Mouse (Mus musculus) myocyte (in vitro differentiated cells): ENCODE results near the gene Traf6. TPM values are rescaled to one million over a fixed set of nuclear protein-coding genes. Genes with fewer than 3 reads are reported as not detected.

Source experiments
- H3K27me3 ChIP-seq: one replicate; pipeline ENCODE4 v1.6.1; 2011; ENCODE audit not compliant: control insufficient read depth, insufficient read depth, insufficient read length
- H3K36me3 ChIP-seq: one replicate; pipeline ENCODE4 v1.6.1; 2011; ENCODE audit not compliant: control insufficient read depth, insufficient read depth
- H3K4me2 ChIP-seq: one replicate; pipeline ENCODE4 v1.6.1; 2011; ENCODE audit warnings: low read depth, control low read depth
- H3K4me3 ChIP-seq: one replicate; pipeline ENCODE4 v1.5.1; 2011; ENCODE audit warnings: mild to moderate bottlenecking, control low read depth, moderate library complexity
- H3K79me2 ChIP-seq: one replicate; pipeline ENCODE4 v1.6.1; 2011; ENCODE audit not compliant: control insufficient read depth, insufficient read depth
- H3ac ChIP-seq: one replicate; pipeline ENCODE4 v1.6.1; 2011; ENCODE audit not compliant: control insufficient read depth, insufficient read length
- CEBPB ChIP-seq: IDR thresholded peaks from 2 replicates; pipeline ENCODE4 v1.6.1; 2011; ENCODE audit warnings: mild to moderate bottlenecking, moderate library complexity; ENCODE audit not compliant: poor library complexity, insufficient read depth, severe bottlenecking
- E2F4 ChIP-seq: IDR thresholded peaks from one replicate; pipeline ENCODE4 v1.6.1; 2011; ENCODE audit warnings: mild to moderate bottlenecking, control low read depth, moderate library complexity; ENCODE audit not compliant: insufficient read depth
- MAX ChIP-seq: IDR thresholded peaks from one replicate; pipeline ENCODE4 v1.6.1; 2011; ENCODE audit warnings: low read depth, mild to moderate bottlenecking, control low read depth
- MYOD1 ChIP-seq, 3 experiments: IDR thresholded peaks; one replicate each; pipeline ENCODE4 v1.6.1; 2011; ENCODE audit warnings: control low read depth in 2 of 3, low read depth in 2 of 3, mild to moderate bottlenecking in 2 of 3, moderate library complexity in 1 of 3; ENCODE audit not compliant: insufficient read length in 2 of 3, control insufficient read depth in 1 of 3
- MYOG ChIP-seq, 3 experiments: IDR thresholded peaks; one replicate each; pipeline ENCODE4 v1.6.1; 2011; ENCODE audit warnings: control low read depth in 2 of 3, low read depth in 2 of 3, mild to moderate bottlenecking in 2 of 3; ENCODE audit not compliant: insufficient read length in 2 of 3, control insufficient read depth in 1 of 3, insufficient read depth in 1 of 3
- POLR2A ChIP-seq: IDR thresholded peaks from one replicate; pipeline ENCODE4 v1.6.1; 2011; ENCODE audit warnings: low read depth, mild to moderate bottlenecking, control low read depth, moderate library complexity; ENCODE audit not compliant: insufficient read length
- POLR2AphosphoS2 ChIP-seq: IDR thresholded peaks from one replicate; pipeline ENCODE4 v1.6.1; 2011; ENCODE audit warnings: low read depth, control low read depth; ENCODE audit not compliant: insufficient read length
- REST ChIP-seq: IDR thresholded peaks from one replicate; pipeline ENCODE4 v1.6.1; 2011; ENCODE audit warnings: mild to moderate bottlenecking, control low read depth, moderate library complexity; ENCODE audit not compliant: insufficient read depth, insufficient read length
- SRF ChIP-seq: IDR thresholded peaks from one replicate; pipeline ENCODE4 v1.6.1; 2011; ENCODE audit warnings: low read depth; ENCODE audit not compliant: control insufficient read depth, insufficient read length
- TCF12 ChIP-seq: IDR thresholded peaks from one replicate; pipeline ENCODE4 v1.6.1; 2011; ENCODE audit warnings: mild to moderate bottlenecking, control low read depth; ENCODE audit not compliant: poor library complexity, insufficient read depth, severe bottlenecking
- TCF3 ChIP-seq: IDR thresholded peaks from one replicate; pipeline ENCODE4 v1.6.1; 2011; ENCODE audit warnings: low read depth, control low read depth; ENCODE audit not compliant: insufficient read length
- USF1 ChIP-seq: IDR thresholded peaks from one replicate; pipeline ENCODE4 v1.6.1; 2011; ENCODE audit warnings: low read depth, mild to moderate bottlenecking, control low read depth, moderate library complexity
- polyA plus RNA-seq: library from polyadenylated mRNA; unstranded; fragments of >200 nt; fragmentation: generic; extraction: Trizol; gene quantifications from one replicate; pipeline ENCODE4 v1.2.1, GENCODE M21; 2012; ENCODE audit warnings: missing spikeins

Traf6 gene
- polyA plus RNA-seq, 1 experiment = 5.4 TPM

DNA sequence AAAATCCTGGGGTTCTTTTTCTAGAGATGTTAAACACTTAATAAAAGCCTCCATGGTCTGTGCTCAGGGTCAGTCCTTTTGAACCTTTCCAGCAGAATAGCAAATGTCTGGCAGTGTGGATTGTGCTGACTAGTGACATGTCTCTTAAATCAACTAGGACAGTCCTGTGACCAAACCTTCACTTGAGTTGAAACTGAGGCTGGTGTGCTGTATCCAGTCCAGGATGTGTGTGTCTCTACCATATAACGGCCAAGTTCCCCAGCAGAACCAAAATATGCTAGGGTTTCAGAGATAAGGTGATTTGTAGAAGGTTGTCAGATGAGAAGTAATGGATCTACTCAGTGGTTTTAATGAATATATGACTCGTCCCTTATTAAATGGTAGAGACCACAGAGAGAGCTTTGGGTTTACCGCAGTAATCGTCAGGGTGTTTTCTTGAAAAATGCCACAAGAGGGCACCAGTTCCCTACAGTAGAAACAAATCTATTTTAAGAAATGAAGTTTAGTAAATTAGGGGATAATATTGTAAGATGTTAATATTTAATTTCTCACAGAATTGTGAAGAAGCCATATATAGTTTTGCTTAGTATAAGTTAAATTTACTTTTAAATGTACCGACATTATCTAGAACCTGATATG, 15.5 kb downstream of the Traf6 start:
- Histone ChIP-seq H3ac (no peak overlapping the region), H3K4me3 (no peak overlapping the region), H3K79me2 (no peaks in the 10 kb centered on the region), H3K27me3 (no peaks in the 10 kb centered on the region), H3K36me3 (peaks cover 22% of the 10 kb centered on the region), H3K4me2 (no peak overlapping the region)
- TF ChIP-seq E2F4 (no peak), TCF12 (no peak), POLR2A (no peak), MYOD1 (IDR thresholded peaks at IDR 0.05; ENCODE audit: control insufficient read depth in 1 of 3, insufficient read length in 2 of 3, low read depth in 2 of 3) (no peak), SRF (no peak), MYOG (IDR thresholded peaks at IDR 0.05; ENCODE audit: control insufficient read depth in 1 of 3, insufficient read depth in 1 of 3, insufficient read length in 2 of 3, low read depth in 2 of 3) (no peak), TCF3 (no peak), USF1 (no peak), MAX (no peak), POLR2AphosphoS2 (no peak), REST (no peak), CEBPB (no peak)

DNA sequence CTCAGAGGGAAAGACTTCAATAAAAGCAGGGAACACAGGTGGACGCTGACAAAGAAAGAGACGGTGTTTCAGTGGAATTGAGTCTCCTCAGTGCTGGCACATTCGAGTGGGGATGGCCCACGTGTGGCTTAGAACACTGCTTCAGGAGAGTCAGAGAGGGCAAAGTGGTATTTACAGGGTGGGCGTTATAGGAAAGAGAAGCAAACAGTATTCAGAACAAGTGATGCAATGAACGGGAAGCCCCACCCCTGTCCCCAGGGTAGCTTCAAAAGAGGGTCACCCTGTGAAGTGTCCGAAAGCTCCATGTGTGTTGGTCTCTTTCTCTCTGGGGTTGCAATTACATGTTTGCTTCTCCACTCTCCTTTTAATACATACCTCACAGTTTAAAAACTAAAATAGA, 17.4 kb downstream of the Traf6 start:
- TF ChIP-seq TCF12 = no peak
- Histone ChIP-seq H3K27me3 (no peaks in the 10 kb centered on the region), H3K36me3 (peaks cover 22% of the 10 kb centered on the region), H3K4me2 (no peak overlapping the region), H3ac (no peak overlapping the region), H3K4me3 (no peak overlapping the region), H3K79me2 (no peaks in the 10 kb centered on the region)

DNA sequence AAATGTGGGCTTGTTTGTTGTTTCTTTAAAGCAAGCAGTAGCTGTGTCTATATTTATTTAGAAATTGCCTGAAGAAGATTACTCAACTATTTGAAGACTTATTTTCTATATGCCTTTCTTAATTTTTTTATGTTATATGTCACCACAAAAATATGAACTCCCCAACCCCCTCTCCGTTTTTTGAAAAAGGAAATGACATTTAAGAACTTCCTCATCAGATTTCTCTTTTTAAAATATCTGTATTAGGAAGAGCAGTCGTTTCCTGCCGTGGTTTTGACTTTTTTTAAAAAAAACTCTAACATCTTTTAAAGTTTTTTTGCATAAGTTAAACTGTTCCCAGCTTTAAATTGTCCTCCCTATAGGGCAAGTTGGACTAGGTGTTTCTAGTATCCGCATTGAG, 21.1 kb downstream of the Traf6 start:
- no peak overlapping the region for H3K4me2 ChIP-seq
- H3K27me3 ChIP-seq = no peaks in the 10 kb centered on the region
- no peak overlapping the region for H3ac ChIP-seq
- TF ChIP-seq TCF12 (no peak), MYOG (IDR thresholded peaks at IDR 0.05; ENCODE audit: control insufficient read depth in 1 of 3, insufficient read depth in 1 of 3, insufficient read length in 2 of 3, low read depth in 2 of 3) (no peak), REST (no peak), MAX (no peak), MYOD1 (IDR thresholded peaks at IDR 0.05; ENCODE audit: control insufficient read depth in 1 of 3, insufficient read length in 2 of 3, low read depth in 2 of 3) (no peak), CEBPB (no peak), POLR2AphosphoS2 (no peak), SRF (no peak), E2F4 (no peak)
- no peak overlapping the region for H3K4me3 ChIP-seq
- H3K79me2 ChIP-seq = no peaks in the 10 kb centered on the region
- peaks cover 12% of the 10 kb centered on the region for H3K36me3 ChIP-seq

DNA sequence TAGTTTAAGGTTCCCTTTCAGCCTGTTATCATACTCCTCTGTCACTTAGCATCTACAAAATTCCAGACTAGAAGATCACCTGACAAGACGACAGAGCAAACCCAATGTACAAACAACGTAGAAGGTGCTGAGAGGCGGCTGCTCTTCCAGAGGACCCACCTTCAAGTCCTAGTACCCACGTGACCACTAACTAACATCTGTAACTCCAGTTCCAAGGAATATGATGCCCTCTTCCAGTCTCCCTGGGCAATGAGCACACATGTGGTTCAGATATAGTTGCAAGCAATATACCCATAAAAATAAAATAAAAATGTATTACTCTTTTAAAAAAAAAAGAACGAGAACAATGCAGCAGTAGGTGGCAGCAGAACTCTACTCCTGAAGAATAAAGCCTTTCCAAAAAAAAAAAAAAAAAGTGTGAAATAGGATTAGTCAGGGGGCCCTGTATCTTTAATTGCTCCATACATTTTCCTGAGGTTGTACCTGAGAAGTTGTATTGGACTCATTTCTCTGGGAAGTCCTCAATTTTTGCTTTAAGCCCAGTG, 27.8 kb downstream of the Traf6 start:
- Histone ChIP-seq H3K4me3 (no peak overlapping the region), H3K36me3 (no peaks in the 10 kb centered on the region), H3K27me3 (peaks cover 9% of the 10 kb centered on the region), H3K4me2 (no peak overlapping the region), H3K79me2 (no peaks in the 10 kb centered on the region), H3ac (no peak overlapping the region)
- TF ChIP-seq USF1 (no peak), REST (no peak), POLR2A (no peak), MYOG (IDR thresholded peaks at IDR 0.05; ENCODE audit: control insufficient read depth in 1 of 3, insufficient read depth in 1 of 3, insufficient read length in 2 of 3, low read depth in 2 of 3) (no peak), TCF12 (no peak), CEBPB (no peak), POLR2AphosphoS2 (no peak), SRF (no peak), MYOD1 (IDR thresholded peaks at IDR 0.05; ENCODE audit: control insufficient read depth in 1 of 3, insufficient read length in 2 of 3, low read depth in 2 of 3) (no peak), TCF3 (no peak), MAX (no peak), E2F4 (no peak)

DNA sequence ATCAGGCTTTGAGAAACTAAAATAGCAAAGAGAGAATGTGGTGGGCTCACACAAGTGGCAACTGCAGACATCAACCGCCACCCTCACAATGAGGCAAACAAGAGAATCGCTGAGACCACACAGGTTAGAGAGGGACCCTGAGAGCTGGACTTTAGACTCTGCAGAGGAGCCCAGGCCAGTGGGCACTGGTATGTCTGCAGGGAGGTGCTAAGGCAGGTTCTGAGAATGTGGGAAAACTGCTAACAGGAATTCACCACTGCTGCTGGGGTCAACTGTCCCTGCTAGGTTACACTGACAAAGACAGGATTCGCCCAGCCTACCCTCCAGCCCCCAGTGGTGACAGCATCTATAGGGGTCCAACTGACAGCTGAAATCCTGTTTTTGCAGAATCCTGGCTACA, 33.4 kb downstream of the Traf6 start:
- no peak overlapping the region for H3K4me3 ChIP-seq
- H3K79me2 ChIP-seq = no peaks in the 10 kb centered on the region
- no peaks in the 10 kb centered on the region for H3K36me3 ChIP-seq
- H3K27me3 ChIP-seq = peaks cover 4% of the 10 kb centered on the region
- H3K4me2 ChIP-seq = no peak overlapping the region
- no peak for TF ChIP-seq USF1
- no peak for TF ChIP-seq POLR2AphosphoS2
- no peak for TF ChIP-seq POLR2A
- no peak for TF ChIP-seq TCF12
- TF ChIP-seq CEBPB = no peak
- no peak for TF ChIP-seq REST
- TF ChIP-seq TCF3 = no peak
- TF ChIP-seq MYOG (IDR thresholded peaks at IDR 0.05; ENCODE audit: control insufficient read depth in 1 of 3, insufficient read depth in 1 of 3, insufficient read length in 2 of 3, low read depth in 2 of 3) = no peak
- H3ac ChIP-seq = no peak overlapping the region
